In genomic region chr12:108825561-108826224, GRCm38 (mm10) we compare ENCODE assay signal across 23 mouse cellular contexts. TPM values are rescaled to one million over a fixed set of nuclear protein-coding genes. Genes with fewer than 3 reads are reported as not detected.
DNase-seq lines count a peak whose midpoint lies in the region; ATAC-seq lines count a peak whose summit lies in the region.
"Had no signal": no experiment of that assay in that cellular context is flagged by ENCODE, and none has a peak within 500 bp of the region (broad histone marks: within the 10 kb centered on the region; RNA-seq: fewer than 3 reads in every experiment).

No protein-coding gene starts in this region.

- no peak overlapping the region for H3K27ac ChIP-seq in forebrain, embryonic 11.5 days (ENCODE audit: low read depth, low read length)
- H3K27ac ChIP-seq in forebrain, embryonic 16.5 days (ENCODE audit: low read length), result no peak overlapping the region
- H3K27ac ChIP-seq: embryonic facial prominence, embryonic 12.5 days; embryonic facial prominence, embryonic 15.5 days; forebrain, embryonic 13.5 days; heart, adult 2 months; hindbrain, embryonic 12.5 days; hindbrain, embryonic 15.5 days had no signal

- intact Hi-C loops in left cerebral cortex, postnatal 25 days (cut with DNase I), result no loop called here

- H3K9me3 ChIP-seq in forebrain, embryonic 11.5 days (ENCODE audit: control insufficient read depth, low read length), result no peaks in the 10 kb centered on the region
- H3K9me3 ChIP-seq in forebrain, embryonic 16.5 days (ENCODE audit: control insufficient read depth, low read length), result no peaks in the 10 kb centered on the region
- H3K9me3 ChIP-seq: embryonic facial prominence, embryonic 12.5 days; embryonic facial prominence, embryonic 15.5 days; forebrain, embryonic 13.5 days; hindbrain, embryonic 12.5 days; hindbrain, embryonic 15.5 days had no signal

- no peak overlapping the region for H3K9ac ChIP-seq in forebrain, embryonic 11.5 days (ENCODE audit: low read length)
- H3K9ac ChIP-seq in forebrain, embryonic 16.5 days (replicated peaks; ENCODE audit: low read depth, low read length), result no peak overlapping the region
- H3K9ac ChIP-seq: embryonic facial prominence, embryonic 12.5 days; embryonic facial prominence, embryonic 15.5 days; forebrain, embryonic 13.5 days; forebrain, postnatal 0 days; hindbrain, embryonic 12.5 days; hindbrain, embryonic 15.5 days had no signal

- H3K4me2 ChIP-seq in forebrain, embryonic 11.5 days (ENCODE audit: low read depth, low read length, severe bottlenecking), result no peak overlapping the region
- H3K4me2 ChIP-seq in forebrain, embryonic 16.5 days (ENCODE audit: low read length), result no peak overlapping the region
- H3K4me2 ChIP-seq: embryonic facial prominence, embryonic 12.5 days; embryonic facial prominence, embryonic 15.5 days; forebrain, embryonic 13.5 days; heart, embryonic 11.5 days; hindbrain, embryonic 12.5 days; hindbrain, embryonic 15.5 days had no signal

- WGBS in forebrain, embryonic 11.5 days, result 92% methylated on average over 13 of the region's 13 CpGs
- WGBS in forebrain, embryonic 16.5 days, result 90% methylated on average over 13 of the region's 13 CpGs

- H3K36me3 ChIP-seq in forebrain, embryonic 11.5 days (ENCODE audit: control insufficient read depth, insufficient read depth, low read length), result no peaks in the 10 kb centered on the region; the same call in 1 of the 2 replicates
- H3K36me3 ChIP-seq in forebrain, embryonic 16.5 days (ENCODE audit: control insufficient read depth, insufficient read depth), result no peaks in the 10 kb centered on the region; the same call in 1 of the 2 replicates

- DNase-seq in cerebellum, adult 9-10 months, result peak; percentile 46
- no peak for DNase-seq in cerebellum, adult 11 months
- peak; percentile 43 for DNase-seq in forebrain, embryonic 11.5 days (ENCODE audit: low spot score)
- peak; percentile 59 to 63 for DNase-seq in cerebellum, postnatal 14 days
- DNase-seq in gonadal fat pad, adult 2 months (ENCODE audit: low read depth), result peak; percentile 73
- DNase-seq in left cerebral cortex, postnatal 25 days (ENCODE audit: low spot score in 2 of 2), result no peak
- DNase-seq: adrenal gland, adult 8-10 months; adrenal gland, postnatal 25 days; B cell, adult 2 months; forebrain, postnatal 0 days; gastrocnemius, adult 2 months; gastrocnemius, postnatal 14 days; heart, adult 2 months; kidney, adult 2 months had no signal

- no peaks in the 10 kb centered on the region for H3K4me1 ChIP-seq in forebrain, embryonic 11.5 days (replicated peaks; ENCODE audit: control insufficient read depth, insufficient read depth, low read length)
- no peaks in the 10 kb centered on the region for H3K4me1 ChIP-seq in forebrain, embryonic 16.5 days (replicated peaks; ENCODE audit: control insufficient read depth, insufficient read depth, low read length)
- H3K4me1 ChIP-seq: embryonic facial prominence, embryonic 12.5 days; forebrain, embryonic 13.5 days; hindbrain, embryonic 12.5 days; hindbrain, embryonic 15.5 days had no signal

- ATAC-seq in forebrain, embryonic 11.5 days (replicated peaks; ENCODE audit: low FRiP score), result no peak
- ATAC-seq in forebrain, embryonic 16.5 days, result no peak
- ATAC-seq: forebrain, embryonic 13.5 days; forebrain, postnatal 0 days; intestine, postnatal 0 days had no signal

- no peak overlapping the region for H3K4me3 ChIP-seq in forebrain, embryonic 11.5 days (ENCODE audit: low read depth, low read length)
- no peak overlapping the region for H3K4me3 ChIP-seq in forebrain, embryonic 16.5 days (replicated peaks; ENCODE audit: low read length)
- H3K4me3 ChIP-seq: embryonic facial prominence, embryonic 12.5 days; embryonic facial prominence, embryonic 15.5 days; forebrain, embryonic 13.5 days; gastrocnemius, adult 2 months; heart, adult 2 months; hindbrain, embryonic 12.5 days; hindbrain, embryonic 15.5 days had no signal

- H3K27me3 ChIP-seq in forebrain, embryonic 11.5 days (ENCODE audit: control insufficient read depth, insufficient read depth, low read length), result no peaks in the 10 kb centered on the region
- H3K27me3 ChIP-seq in forebrain, embryonic 16.5 days (replicated peaks; ENCODE audit: control insufficient read depth, insufficient read depth, low read length), result no peaks in the 10 kb centered on the region
- H3K27me3 ChIP-seq: embryonic facial prominence, embryonic 12.5 days; embryonic facial prominence, embryonic 15.5 days; forebrain, embryonic 13.5 days; hindbrain, embryonic 12.5 days; hindbrain, embryonic 15.5 days had no signal

RNA-seq across cellular contexts. Expression of gene Slc25a29, which starts 10.0 kb away (rescaled TPM):
- polyA plus RNA-seq in forebrain, embryonic 11.5 days (2014; fragmentation: Nextera tagmentation; extraction: Ambion mirVana), result 13.8 and 14.6 TPM in 2 replicates
- 27.6 and 28.6 TPM in 2 replicates for polyA plus RNA-seq in forebrain, embryonic 16.5 days (2015; fragmentation: Nextera tagmentation; extraction: Ambion mirVana)
- 45.7 and 53.9 TPM in 2 replicates for polyA plus RNA-seq in gonadal fat pad, adult 2 months (2012; rRNA removed)
- 10 to 100 TPM; 15.6 to 16.6 TPM for total RNA-seq in left cerebral cortex, postnatal 25 days (2021)
- total RNA-seq: hematopoietic stem cell, adult 5-6 weeks had no signal

RNA-seq across cellular contexts. Expression of gene Slc25a47, which starts 10.2 kb away (rescaled TPM):
- 10.0 and 12.2 TPM in 2 replicates for polyA plus RNA-seq in forebrain, embryonic 11.5 days (2014; fragmentation: Nextera tagmentation; extraction: Ambion mirVana)
- 13.5 and 19.1 TPM in 2 replicates for polyA plus RNA-seq in forebrain, embryonic 16.5 days (2015; fragmentation: Nextera tagmentation; extraction: Ambion mirVana)
- polyA plus RNA-seq in gonadal fat pad, adult 2 months (2012; rRNA removed), result 57.4 and 58.3 TPM in 2 replicates
- total RNA-seq in left cerebral cortex, postnatal 25 days (2021), result 10 to 100 TPM in 1 of 2 experiments, 1 to 10 TPM in 1; 9.5 to 11.4 TPM

RNA-seq across cellular contexts. Expression of gene Yy1, which starts 32.9 kb away (rescaled TPM):
- 20.8 and 22.1 TPM in 2 replicates for polyA plus RNA-seq in forebrain, embryonic 11.5 days (2014; fragmentation: Nextera tagmentation; extraction: Ambion mirVana)
- polyA plus RNA-seq in forebrain, embryonic 16.5 days (2015; fragmentation: Nextera tagmentation; extraction: Ambion mirVana), result 14.0 and 15.3 TPM in 2 replicates
- polyA plus RNA-seq in gonadal fat pad, adult 2 months (2012; rRNA removed), result 10.4 and 16.9 TPM in 2 replicates
- 10 to 100 TPM; 46.9 to 49.8 TPM for total RNA-seq in left cerebral cortex, postnatal 25 days (2021)

Comparison
In these comparisons a context has a peak if more than half of its experiments do, and no peak if none do; other contexts are left out.
1. DNase-seq: peak in cerebellum, adult 9-10 months (single experiment), forebrain, embryonic 11.5 days (single experiment), cerebellum, postnatal 14 days (2 of 2) and gonadal fat pad, adult 2 months (single experiment); none in cerebellum, adult 11 months (single experiment) and left cerebral cortex, postnatal 25 days (0 of 2).